Mouse (Mus musculus) lung, postnatal 10 days (tissue): ENCODE measurements at regions not wholly inside any gene's neighbourhood (a gene's known extent, or its start where the extent isn't known, plus 50 kb on each side); places are given as distances from the start of the nearest gene placed in this dataset.

Experiments used
- DNase-seq: peaks from one replicate; pipeline ENCODE4 v3.0.0; 2021

DNA sequence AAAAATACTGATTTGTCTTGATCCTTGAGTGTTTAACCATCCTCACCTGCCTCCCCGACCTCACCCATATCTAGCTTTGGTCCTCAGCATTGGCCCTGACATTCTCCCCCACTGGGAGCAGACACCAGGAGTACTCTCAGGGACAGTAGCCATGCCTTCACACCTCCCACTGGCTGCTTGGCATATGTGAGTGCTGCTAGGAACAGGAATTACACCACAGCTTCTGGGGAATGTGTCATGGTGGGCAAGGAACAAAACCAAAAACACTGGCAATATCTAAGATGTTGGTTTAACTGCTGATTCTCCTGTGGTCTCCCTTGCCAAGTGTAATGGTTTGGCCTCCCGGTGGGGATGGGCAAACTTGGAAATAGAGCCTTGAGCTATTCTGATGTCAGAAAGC lies 248.6 kb downstream of the Tle3 start:
- DNase-seq: no peak

DNA sequence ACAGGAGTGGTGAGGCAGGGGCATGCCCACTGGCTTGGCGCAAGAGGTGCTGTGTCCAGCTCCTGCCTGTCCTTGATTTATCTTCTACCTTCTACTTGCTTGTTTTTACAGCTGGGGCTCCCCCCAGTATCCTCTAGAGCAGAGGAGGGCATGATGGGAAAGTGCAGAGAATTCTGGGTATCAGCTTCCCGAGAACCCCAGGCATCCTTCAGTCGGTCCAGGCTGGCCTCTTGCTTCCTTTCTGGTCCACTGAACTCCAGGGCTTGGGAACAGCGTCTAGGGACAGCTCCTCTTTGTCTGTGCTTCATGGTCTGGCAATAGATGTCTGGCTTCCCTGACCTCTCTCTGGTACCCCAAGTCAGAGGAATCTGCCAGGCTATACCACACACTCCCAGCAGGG lies 247.9 kb downstream of the Tle3 start:
- no peak for DNase-seq

DNA sequence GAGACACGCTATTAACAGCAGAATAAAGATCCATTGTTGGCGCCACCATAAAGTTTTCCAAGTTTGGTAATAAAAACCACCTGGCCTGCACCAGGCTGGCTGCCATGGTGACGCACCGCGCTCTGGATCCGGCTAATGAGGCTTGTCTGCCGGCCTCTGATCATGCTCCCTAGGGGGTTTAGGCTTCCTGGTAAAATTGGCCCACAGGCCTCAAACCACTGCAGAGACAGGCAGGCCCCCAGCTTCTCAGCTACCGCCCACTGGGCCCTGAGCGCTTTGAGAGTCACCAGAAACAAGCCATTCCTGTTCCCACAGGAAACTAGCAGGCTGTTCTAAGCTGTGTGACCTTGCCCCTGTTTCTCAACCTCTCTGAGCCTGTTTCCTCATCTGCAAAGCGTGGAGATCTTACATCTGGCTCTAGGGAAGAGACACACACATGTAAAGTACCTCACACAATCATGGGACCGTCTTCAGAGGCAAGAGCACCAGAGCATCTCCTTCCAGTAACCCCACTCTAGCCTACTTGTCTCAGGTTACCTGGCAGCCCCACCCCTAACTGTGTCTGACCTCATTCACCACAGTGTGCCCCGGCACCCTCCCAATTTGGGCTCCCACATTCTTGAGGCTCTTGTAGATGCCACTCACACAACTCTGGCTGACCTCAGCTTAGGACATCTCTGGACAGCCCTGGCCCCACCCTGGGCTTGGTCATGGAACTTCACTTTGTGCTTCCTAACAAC lies 246.5 kb downstream of the Tle3 start:
- no peak for DNase-seq

GRCm38 (mm10) chr9:61617979-61618378 lies 245.8 kb downstream of the Tle3 start:
- no peak for DNase-seq

GRCm38 (mm10) chr9:61615556-61615955 lies 243.4 kb downstream of the Tle3 start:
- DNase-seq: no peak

GRCm38 (mm10) chr9:61607576-61607975 lies 235.4 kb downstream of the Tle3 start:
- no peak for DNase-seq

- no peak for DNase-seq
Measured at GRCm38 (mm10) chr9:61602353-61602978, 230.3 kb downstream of the Tle3 start.

DNA sequence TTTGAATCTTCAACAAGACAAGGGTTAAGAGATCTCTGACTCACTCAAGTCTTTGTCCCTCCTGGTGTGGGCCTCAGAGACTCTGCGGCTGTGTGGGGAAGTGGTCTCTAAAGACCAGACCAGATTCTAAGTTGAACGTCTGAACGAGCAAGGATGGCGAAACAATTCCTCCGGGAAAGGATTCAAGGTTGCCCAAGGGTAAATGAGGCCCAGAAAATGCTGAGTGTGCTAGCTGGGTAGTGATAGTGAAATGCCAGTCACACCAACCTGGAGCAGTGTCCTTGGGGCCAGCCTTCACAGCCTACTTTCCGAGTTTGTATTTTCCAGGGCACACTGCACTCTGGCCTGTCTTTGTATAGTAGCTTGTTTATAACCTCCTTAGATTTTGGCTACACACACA lies 229.7 kb downstream of the Tle3 start:
- no peak for DNase-seq

DNA sequence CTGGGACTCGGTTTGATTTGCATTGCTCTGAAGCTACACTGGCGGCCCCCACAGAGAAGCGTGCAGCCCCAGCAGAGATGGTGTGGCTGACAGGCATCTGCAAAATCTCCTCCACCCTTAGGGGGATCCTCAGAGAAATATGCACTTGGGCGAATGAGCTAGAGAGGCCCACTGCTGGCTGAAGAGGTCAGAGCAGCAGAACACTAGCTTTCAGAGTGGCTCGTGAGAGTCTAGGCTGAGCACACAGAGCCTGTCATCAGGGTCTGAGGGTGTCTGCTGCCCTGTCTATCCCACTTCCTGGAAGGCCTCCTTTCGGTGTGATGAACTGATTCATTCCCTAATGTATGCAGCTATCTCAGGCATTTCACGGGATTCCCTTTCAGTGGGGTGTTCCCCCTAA lies 225.1 kb downstream of the Tle3 start:
- peak; percentile 13 for DNase-seq

DNA sequence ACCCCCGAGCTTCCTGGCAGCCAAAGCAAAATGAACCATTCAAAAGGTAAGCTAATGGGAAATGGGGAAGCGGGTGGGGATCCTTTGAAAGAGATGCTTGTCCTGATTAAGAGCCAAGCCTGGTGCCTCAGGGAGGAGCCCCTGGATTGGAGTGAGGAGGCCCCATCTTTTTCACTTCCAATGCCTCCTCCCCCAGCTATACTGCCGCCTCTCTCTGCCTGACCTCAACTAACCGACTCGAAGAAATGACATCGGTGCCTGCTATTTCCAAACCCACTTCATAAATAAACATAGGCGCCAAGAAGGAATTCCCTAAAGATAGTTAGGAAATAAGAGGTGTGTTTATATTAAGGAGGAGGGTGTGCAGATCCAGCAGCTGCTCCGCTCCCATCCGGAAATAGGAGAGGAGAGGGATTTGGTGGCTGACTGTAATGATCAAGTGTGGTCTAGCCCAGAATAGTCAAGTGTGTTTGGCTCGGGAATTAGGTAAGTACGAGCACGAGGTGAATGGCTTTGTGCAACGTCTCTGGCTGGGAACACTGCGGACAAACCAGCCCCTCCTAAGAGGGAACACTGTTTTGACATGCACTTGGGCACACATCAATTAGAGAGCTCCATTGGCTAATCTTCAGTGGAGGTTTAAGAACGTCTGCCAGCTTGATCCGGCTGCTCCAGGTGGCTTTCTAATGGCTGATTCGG lies 224.4 kb downstream of the Tle3 start:
- DNase-seq: peak; percentile 30

GRCm38 (mm10) chr9:61595170-61595967 lies 223.2 kb downstream of the Tle3 start:
- DNase-seq: no peak

GRCm38 (mm10) chr9:61593991-61594390 lies 221.8 kb downstream of the Tle3 start:
- no peak for DNase-seq

DNA sequence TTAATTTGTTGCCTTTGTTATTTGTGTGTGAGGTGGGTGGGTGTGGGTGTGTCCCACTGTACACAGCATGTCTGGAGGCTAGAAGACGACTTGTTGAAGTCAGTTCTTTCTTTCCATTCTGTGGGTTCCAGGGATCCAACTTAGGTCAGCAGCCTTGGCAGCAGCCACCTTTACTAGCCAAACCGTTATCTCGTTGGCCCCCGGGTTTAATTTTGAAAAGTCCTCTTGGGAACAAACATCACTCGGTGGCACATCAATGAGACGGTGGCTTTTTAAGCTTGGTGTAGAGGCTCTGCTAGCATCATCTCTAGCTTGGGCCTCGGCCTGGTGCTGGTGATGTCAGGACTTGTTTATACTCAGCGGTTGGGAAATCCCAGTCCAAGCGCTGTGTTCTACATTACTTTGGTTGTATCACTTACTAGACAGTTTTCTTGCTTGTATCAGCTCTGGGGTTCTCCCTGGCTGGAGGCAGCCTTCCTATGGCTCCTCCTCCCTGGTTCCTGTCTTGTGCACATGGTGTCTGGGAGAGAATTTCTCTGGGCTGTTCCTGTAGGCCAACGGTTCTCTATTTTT lies 217.6 kb downstream of the Tle3 start:
- peak; percentile 6 for DNase-seq

DNA sequence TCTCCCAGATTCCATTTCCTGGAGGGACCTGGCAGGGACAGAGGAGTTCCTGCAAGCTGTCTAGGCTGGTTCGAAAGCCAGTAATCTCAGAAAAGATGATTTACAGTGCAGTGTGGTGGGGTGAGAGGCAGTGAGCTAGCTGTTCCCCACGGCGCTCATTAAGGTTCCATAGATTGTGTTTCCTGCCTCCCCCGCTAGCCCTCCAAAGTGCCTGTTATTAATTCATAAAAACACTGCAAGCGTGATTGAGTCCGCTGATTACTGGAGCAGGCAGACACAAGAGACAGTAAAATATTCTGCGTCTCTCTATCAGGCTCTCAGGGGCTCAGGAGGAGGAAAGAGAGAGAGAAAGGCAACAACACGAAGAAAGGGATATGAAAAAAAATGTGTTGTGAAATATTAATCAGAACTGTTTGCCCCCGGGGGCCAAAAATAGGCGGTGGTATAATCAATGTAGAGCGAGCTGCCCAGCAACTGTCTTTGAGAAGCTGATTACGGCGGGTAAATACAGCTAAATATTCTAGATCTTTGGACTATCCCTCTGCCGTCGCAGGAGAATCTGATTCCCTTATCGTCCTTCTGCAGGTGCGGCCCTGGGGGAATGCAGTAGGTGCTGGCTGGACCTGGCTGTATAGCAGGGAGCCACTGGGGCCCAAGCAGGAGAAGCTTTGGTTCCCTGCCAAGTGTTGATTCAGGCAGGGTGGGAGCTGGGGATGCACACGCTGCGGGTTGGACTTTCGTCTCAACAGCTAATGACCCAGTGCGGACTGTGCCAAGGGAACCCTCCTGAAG lies 211.3 kb downstream of the Tle3 start:
- no peak for DNase-seq

DNA sequence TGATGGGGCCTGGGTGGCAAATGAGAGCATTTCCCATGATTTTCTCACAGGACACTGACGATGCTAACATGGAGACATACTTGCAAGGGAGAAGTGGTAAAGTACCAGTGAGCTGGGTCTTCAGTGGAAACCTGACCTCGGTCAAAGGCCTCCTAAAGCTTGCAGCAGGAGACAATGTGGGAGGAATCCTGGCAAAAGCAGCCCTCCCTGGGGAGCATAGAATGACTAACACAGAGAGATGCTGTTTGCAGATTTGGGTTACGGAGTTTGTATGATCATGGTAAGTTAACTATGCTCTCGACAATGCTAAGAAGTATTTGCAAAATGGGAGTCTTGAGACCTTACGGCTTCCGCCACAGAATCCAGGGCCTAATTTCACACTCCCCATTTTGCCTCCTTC lies 208.9 kb downstream of the Tle3 start:
- no peak for DNase-seq

- no peak for DNase-seq
Measured at GRCm38 (mm10) chr9:61578255-61578654, 206.1 kb downstream of the Tle3 start.

DNA sequence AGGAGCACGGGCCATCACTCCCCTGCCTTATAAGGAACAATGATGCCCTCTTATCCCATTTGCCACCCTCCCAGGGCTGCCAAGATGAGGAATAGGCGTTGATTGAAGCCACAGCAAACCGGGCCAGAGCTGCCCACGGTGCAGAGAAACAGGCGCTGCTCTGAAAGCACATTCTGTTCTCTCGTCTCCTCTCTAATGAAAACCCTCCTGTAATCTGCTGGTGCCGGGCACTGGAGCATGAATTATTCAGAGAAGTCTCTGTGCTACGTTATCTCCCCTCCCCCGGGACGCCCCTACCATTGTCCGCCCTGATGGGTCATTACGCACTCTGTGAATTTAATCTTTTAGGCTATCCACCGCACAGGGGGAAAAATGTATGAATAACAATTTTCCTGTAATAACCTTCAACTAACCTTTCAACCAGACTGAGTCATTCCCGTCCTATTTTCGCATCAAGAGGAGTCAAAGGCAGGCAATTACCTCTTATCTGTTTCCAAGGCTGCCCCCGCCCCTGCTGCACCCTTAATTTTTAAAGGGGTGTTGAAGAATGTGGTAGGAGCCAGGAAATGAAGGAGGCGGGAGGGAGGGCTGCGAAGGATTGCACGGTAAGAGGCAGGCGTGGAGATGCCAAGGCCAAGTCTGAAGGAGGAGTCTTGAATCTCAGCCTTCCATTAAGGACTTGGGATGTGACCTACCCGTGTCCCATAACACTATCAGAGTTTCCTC lies 201.6 kb downstream of the Tle3 start:
- DNase-seq: no peak

DNA sequence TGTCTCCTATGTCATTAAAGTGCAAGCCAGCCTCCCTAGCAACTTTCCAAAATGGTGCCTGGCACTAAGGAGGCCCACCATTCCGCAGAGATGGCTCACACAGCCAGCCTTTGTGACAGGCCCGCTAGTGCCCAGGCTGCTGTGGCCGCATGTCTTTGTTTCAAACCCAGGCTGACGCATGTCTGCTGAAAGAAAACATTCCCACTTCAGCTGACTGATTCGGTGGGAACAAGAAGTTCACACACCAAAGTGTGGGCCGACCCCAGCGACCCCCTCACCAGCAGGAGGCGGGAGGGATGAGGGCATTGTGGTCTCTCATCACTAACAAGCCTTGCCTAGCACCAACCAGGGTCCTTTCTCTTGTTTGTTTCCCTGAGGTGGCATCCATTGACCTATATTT lies 190.9 kb downstream of the Tle3 start:
- no peak for DNase-seq

DNA sequence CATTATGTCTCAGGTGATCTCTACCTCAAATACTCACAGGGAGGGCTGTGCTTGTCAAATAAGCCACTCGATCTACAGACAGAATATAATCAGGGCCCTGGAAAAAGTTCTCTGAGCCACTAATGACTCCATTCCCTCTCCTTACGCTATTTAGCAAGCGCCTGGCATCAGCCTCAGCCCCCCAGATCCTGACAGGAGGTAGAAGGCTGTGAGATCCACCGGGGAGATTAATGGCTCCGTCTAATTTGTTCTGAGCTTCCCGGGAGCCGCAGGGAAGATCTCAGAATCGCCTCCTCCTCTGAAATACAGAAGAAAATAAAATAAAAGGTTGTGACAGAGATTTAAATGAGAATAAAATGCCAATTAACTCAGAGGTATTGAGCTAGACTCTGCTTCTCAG lies 189.4 kb downstream of the Tle3 start:
- DNase-seq: no peak

DNA sequence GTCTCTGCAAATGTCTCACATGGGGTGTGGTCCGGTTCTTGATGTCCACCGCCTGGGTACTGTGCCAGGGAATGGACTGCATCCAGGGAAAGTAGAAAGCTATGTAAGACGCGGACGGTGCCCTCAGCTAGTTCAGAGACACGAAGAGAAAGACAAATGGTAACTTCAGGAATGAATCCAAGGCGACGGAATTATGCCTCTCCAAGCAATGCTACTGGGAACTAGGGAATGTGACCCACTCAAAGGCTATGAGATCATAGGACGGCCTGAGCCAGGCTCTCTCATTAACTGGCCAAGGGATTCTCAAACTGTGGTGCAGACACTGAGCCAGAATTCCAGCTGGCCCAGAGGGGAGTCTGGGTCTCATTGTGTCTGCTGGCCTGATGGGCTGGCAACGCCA lies 186.5 kb downstream of the Tle3 start:
- peak; percentile 71 for DNase-seq

DNA sequence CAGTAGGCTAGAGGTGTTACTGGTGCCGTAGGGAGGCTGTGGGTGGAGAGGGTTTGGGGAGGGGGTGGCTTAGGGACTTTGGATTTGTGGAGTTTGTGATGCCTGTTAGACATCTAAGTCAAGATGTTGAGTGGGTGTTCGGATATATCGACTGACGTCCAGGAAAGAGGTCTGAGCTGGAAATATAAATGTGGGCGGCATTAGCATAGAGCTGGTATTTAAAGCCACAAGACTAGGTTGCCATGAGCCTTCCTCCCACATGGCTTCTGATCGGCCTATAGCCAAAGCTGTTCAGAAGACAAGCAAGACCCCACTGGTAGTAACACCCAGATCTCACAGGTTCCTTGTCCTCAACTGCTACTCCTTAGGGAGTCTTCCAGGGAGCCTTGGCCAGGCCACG lies 184.9 kb downstream of the Tle3 start:
- no peak for DNase-seq

DNA sequence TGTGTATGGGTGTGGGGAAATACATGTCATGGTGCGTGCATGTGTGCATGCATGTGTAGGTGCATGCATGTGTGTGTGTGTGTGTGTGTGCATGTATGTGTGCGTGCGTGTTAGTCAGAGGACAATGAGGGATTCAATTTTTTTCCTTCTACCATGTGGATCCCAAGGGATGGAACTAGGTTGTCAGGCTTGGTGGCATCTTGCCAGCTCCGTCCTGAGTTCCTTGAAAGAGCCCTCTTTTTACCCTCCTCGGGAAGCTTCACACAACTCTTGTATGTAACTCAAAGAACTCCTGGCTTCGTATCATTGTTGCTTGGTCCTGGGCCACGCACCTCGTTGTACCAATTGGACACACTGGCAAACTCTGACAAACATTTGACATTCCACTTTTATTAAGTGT lies 183.0 kb downstream of the Tle3 start:
- DNase-seq: no peak
